Mouse (Mus musculus) neural tube, embryonic 13.5 days (tissue): ENCODE measurements at regions not wholly inside any gene's neighbourhood (a gene's known extent, or its start where the extent isn't known, plus 50 kb on each side); places are given as distances from the start of the nearest gene placed in this dataset.
A peak's percentile ranks its signal among the peaks of the same experiment; 100 is the strongest.

ENCODE experiments used
- ATAC-seq: fragments of 200-750 bp; cut with Nextera tagmentation; 2 replicates; pipeline ENCODE4 v1.8.0; 2017; ENCODE audit warnings: low read depth, mild to moderate bottlenecking, moderate TSS enrichment, moderate library complexity
- H3K27ac ChIP-seq: fragments of 300-500 bp; sonication (generic); replicated peaks from 2 replicates; pipeline ENCODE4 v1.5.1; 2015; ENCODE audit warnings: moderate library complexity, mild to moderate bottlenecking, inconsistent platforms
- H3K27me3 ChIP-seq: fragments of 300-500 bp; sonication (generic); 2 replicates; pipeline ENCODE4 v1.6.1; 2015; ENCODE audit warnings: mild to moderate bottlenecking, inconsistent platforms
- H3K36me3 ChIP-seq: fragments of 300-500 bp; sonication (generic); 2 replicates; pipeline ENCODE4 v1.6.1; 2015; ENCODE audit warnings: mild to moderate bottlenecking, inconsistent platforms
- H3K4me1 ChIP-seq: fragments of 300-500 bp; sonication (generic); replicated peaks from 2 replicates; pipeline ENCODE4 v1.6.1; 2015; ENCODE audit warnings: inconsistent platforms
- H3K4me2 ChIP-seq: fragments of 300-500 bp; sonication (generic); 2 replicates; pipeline ENCODE4 v1.6.1; 2015; ENCODE audit warnings: inconsistent platforms, mild to moderate bottlenecking, moderate library complexity
- H3K4me3 ChIP-seq: fragments of 300-500 bp; sonication (generic); 2 replicates; pipeline ENCODE4 v1.5.1; 2015; ENCODE audit warnings: mild to moderate bottlenecking, inconsistent platforms
- H3K9ac ChIP-seq: fragments of 300-500 bp; sonication (generic); 2 replicates; pipeline ENCODE4 v1.6.1; 2015; ENCODE audit warnings: moderate library complexity, mild to moderate bottlenecking, inconsistent platforms
- H3K9me3 ChIP-seq: fragments of 300-500 bp; sonication (generic); 2 replicates; pipeline ENCODE4 v1.6.1; 2016; ENCODE audit warnings: inconsistent platforms
- WGBS: fragments of 180-500 bp; shearing (Covaris S2); methylation state at CpG from one replicate; pipeline ENCODE4 v1.1.7; 2015; 5-methylcytosine and 5-hydroxymethylcytosine counted together

DNA sequence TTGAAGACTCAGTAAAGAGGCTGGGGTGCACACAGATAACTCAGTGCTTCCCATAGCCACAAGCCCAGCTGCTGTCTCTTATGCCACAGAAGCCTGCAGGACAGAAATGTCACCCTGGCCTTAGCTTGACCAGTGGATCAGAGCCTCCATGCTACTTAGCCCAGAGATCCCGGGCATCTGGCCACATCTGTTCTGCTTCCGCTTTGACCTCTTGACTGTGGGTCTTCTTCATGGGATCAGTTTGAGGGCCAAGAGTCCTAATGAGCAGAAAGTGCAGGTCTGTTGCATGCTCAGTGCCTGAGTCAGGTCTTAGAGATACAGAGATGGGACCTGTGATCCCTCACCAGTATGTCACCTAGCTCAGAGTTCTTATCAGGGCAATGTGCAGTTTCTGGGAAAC lies 85.5 kb upstream of the Twist2 start:
- Histone ChIP-seq H3K4me3 (no peak overlapping the region), H3K36me3 (no peaks in the 10 kb centered on the region), H3K9ac (no peak overlapping the region), H3K27me3 (no peaks in the 10 kb centered on the region), H3K4me1 (no peaks in the 10 kb centered on the region), H3K27ac (no peak overlapping the region), H3K4me2 (no peak overlapping the region), H3K9me3 (no peaks in the 10 kb centered on the region)
- ATAC-seq = no peak
- 93% methylated on average over 2 of the region's 2 CpGs for WGBS

DNA sequence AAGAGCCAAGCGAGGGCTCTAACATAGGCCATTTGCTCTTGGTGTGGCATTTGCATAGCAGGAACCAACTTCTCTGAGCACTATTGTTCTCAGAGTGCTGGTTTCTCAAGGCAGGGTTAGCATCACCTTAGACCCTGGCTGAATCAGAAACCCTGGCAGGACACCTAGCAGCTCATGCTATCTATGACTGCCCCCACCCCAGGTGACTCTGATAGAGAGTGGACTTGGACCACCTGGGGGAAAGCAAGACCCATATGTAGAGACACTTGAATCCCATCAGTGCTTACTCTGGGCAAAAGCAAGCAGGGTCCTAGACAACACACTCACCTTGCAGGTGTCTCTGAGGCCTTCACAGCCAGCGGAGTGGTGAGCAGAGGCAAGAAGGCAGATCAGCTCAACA lies 84.4 kb upstream of the Twist2 start:
- Histone ChIP-seq H3K9me3 (no peaks in the 10 kb centered on the region), H3K27me3 (no peaks in the 10 kb centered on the region), H3K4me3 (no peak overlapping the region), H3K27ac (no peak overlapping the region), H3K4me2 (no peak overlapping the region), H3K4me1 (no peaks in the 10 kb centered on the region), H3K36me3 (no peaks in the 10 kb centered on the region), H3K9ac (no peak overlapping the region)
- no peak for ATAC-seq
- 93% methylated on average over 2 of the region's 2 CpGs for WGBS

DNA sequence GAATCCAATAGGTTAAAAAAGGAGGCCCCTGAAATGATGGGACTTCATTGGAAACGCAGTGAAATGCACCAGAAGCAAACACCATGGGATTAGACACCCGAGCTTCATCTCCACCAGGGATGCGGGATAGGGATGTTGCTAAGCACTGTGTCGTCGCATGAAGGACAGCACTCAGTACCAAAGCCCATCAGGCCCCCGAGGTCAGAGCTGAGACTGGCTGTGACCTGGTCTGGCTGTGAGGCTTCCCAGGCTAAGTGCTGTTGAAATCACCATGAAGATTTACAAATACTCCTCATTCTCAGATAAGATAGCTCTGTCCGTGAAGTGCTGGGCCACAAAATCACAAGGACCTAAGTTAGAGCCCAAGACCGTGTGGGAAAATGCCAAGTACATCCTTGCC lies 83.3 kb upstream of the Twist2 start:
- no peak overlapping the region for H3K9ac ChIP-seq
- no peaks in the 10 kb centered on the region for H3K36me3 ChIP-seq
- no peaks in the 10 kb centered on the region for H3K4me1 ChIP-seq
- H3K9me3 ChIP-seq = no peaks in the 10 kb centered on the region
- no peak overlapping the region for H3K4me3 ChIP-seq
- no peak overlapping the region for H3K27ac ChIP-seq
- WGBS = 80% methylated on average over 8 of the region's 8 CpGs
- H3K4me2 ChIP-seq = no peak overlapping the region
- H3K27me3 ChIP-seq = no peaks in the 10 kb centered on the region
- no peak for ATAC-seq

DNA sequence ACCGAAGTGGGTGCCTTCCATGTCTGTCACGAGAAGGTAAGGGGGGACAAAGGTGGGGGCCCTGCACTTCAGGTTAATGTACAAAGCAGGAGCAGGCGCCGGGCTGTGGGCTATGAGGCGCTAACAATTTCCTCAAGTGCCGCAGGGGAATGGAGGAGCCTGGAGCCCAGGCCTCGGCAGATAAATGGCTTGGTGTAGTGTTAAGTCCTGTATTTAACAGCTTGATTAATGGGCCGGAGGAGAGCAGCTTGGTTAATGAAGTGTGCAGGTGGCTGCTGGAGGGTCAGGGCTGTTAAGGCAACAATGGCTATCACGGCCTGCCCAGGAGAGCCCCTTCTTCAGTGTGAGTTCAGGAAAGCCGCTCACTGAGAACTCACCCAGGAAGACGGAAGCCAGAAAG lies 72.0 kb upstream of the Twist2 start:
- no peak for ATAC-seq
- peaks cover 26% of the 10 kb centered on the region for H3K4me1 ChIP-seq

DNA sequence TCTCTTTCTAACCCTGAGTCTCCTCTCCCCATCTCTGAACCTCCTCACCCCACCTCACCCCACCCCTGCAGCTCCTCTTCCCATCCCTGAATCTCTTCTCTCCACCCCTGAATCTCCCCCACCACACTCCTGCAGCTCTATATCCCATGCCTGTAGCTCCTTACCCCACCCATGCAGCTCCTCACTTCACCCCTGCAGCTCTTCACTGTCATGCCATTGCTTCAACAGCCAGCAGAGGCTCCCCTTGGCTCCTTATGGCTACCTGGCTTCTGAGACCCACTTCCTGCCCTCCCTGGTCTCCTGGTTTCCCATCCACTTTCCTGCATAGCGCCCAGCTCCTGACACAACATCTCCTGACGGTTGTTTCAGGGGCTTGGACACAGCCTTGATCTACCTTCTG lies 71.0 kb upstream of the Twist2 start:
- no peak for ATAC-seq
- Histone ChIP-seq H3K27me3 (peaks cover 58% of the 10 kb centered on the region), H3K36me3 (no peaks in the 10 kb centered on the region), H3K4me1 (peaks cover 26% of the 10 kb centered on the region), H3K9ac (no peak overlapping the region), H3K27ac (no peak overlapping the region), H3K4me2 (no peak overlapping the region), H3K4me3 (no peak overlapping the region), H3K9me3 (no peaks in the 10 kb centered on the region)
- WGBS = 87% methylated on average over 2 of the region's 2 CpGs

More for the DNA sequence above, 72.0 kb upstream of the Twist2 start:
- no peak overlapping the region for H3K27ac ChIP-seq
- peaks cover 49% of the 10 kb centered on the region for H3K27me3 ChIP-seq
- H3K4me2 ChIP-seq = no peak overlapping the region
- 29% methylated on average over 11 of the region's 11 CpGs for WGBS
- H3K4me3 ChIP-seq = no peak overlapping the region
- no peaks in the 10 kb centered on the region for H3K9me3 ChIP-seq
- no peak overlapping the region for H3K9ac ChIP-seq
- H3K36me3 ChIP-seq = no peaks in the 10 kb centered on the region

DNA sequence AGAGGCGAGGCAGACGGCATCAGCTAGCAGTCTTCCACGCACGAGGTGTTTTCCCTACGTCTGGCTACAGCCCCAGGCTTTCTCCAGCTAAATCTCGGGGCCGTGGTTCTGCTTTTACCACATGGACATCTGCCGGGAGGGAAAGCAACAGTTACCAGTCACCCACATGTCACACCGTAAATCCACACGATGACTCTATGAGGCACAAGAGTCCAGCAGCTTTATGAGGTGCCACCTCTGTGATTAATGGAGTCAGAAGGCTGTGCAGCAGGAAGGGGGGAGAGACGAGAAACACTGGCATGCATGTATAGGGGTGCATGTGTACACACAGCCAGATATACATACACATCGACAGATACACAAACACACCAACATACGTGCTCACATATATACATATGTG lies 69.6 kb upstream of the Twist2 start:
- Histone ChIP-seq H3K36me3 (no peaks in the 10 kb centered on the region), H3K9ac (no peak overlapping the region), H3K27ac (no peak overlapping the region), H3K4me1 (peaks cover 26% of the 10 kb centered on the region), H3K9me3 (no peaks in the 10 kb centered on the region), H3K27me3 (peaks cover 69% of the 10 kb centered on the region), H3K4me2 (no peak overlapping the region), H3K4me3 (no peak overlapping the region)
- 29% methylated on average over 13 of the region's 13 CpGs for WGBS
- ATAC-seq = peak; percentile 40; the same call in 1 of the 2 replicates

DNA sequence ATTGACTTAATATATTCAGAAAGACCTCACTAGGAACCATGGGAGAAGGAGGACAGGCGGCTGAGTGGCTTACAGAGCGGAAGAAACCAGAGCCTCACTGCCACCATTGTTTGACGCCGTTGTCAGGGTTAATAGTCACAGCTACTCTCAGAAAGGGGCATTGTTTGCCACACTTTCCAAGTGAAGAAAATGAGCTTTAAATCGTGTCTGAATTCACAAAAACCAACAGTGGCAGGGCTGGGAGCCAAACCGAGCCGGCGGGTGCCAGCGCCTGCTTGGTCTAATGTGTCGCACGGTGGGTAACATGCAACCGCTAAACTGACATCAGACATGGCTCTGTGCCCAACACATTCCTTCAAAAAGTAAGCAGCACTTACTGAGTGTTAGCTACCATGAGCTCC lies 68.8 kb upstream of the Twist2 start:
- Histone ChIP-seq H3K4me2 (peak overlapping the region; percentile 35), H3K27me3 (peaks cover 69% of the 10 kb centered on the region), H3K36me3 (no peaks in the 10 kb centered on the region), H3K9me3 (no peaks in the 10 kb centered on the region), H3K9ac (no peak overlapping the region), H3K4me3 (no peak overlapping the region), H3K27ac (no peak overlapping the region), H3K4me1 (peaks cover 26% of the 10 kb centered on the region)
- 21% methylated on average over 12 of the region's 12 CpGs for WGBS
- no peak; the same call in 1 of the 2 replicates for ATAC-seq

DNA sequence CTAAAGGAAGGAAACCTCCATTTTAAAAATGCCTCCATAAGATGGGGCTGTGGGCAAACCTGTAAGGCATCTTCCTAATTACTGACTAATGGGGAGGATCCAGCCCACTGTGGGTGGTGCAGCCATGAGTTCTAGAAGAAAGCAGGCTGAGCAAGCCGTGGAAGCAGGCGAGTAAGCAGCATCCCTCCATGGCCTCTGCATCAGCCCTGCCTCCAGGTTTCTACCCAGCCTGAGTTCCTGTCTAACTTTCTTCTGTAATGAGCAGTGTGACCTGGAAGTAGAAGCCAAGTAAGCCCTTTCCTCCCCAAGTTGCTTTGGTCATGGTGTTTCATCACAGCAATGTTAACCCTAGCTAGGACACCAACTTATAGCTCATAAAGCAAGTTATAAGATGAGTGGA lies 66.5 kb upstream of the Twist2 start:
- peaks cover 61% of the 10 kb centered on the region for H3K27me3 ChIP-seq
- ATAC-seq = no peak
- H3K9ac ChIP-seq = no peak overlapping the region
- H3K4me1 ChIP-seq = peaks cover 21% of the 10 kb centered on the region
- no peak overlapping the region for H3K4me2 ChIP-seq
- no peaks in the 10 kb centered on the region for H3K9me3 ChIP-seq
- H3K27ac ChIP-seq = no peak overlapping the region
- H3K4me3 ChIP-seq = no peak overlapping the region
- no peaks in the 10 kb centered on the region for H3K36me3 ChIP-seq
- 94% methylated on average over 2 of the region's 2 CpGs for WGBS

DNA sequence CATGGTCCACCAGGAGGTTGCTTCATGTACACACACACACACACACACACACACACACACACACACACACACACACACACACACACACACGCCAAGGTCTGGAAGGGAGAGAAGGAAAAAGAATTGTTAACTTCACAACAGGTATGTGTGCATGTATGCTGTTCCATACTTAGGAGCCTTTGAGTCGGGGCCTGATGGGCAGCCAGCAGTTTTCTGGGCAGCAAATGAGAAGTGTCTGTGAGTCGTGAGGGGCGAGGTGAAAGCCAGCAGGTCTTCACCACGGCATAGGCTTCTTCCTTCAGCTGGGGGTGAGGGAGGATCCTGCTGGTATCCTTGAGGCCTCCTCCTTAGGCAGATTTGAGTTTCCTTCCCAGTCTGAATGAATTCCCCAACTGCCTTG lies 65.8 kb upstream of the Twist2 start:
- Histone ChIP-seq H3K4me1 (peaks cover 21% of the 10 kb centered on the region), H3K27me3 (peaks cover 54% of the 10 kb centered on the region), H3K4me3 (no peak overlapping the region), H3K27ac (no peak overlapping the region), H3K9me3 (no peaks in the 10 kb centered on the region), H3K4me2 (no peak overlapping the region), H3K9ac (no peak overlapping the region), H3K36me3 (no peaks in the 10 kb centered on the region)
- ATAC-seq = no peak
- 74% methylated on average over 4 of the region's 5 CpGs for WGBS

DNA sequence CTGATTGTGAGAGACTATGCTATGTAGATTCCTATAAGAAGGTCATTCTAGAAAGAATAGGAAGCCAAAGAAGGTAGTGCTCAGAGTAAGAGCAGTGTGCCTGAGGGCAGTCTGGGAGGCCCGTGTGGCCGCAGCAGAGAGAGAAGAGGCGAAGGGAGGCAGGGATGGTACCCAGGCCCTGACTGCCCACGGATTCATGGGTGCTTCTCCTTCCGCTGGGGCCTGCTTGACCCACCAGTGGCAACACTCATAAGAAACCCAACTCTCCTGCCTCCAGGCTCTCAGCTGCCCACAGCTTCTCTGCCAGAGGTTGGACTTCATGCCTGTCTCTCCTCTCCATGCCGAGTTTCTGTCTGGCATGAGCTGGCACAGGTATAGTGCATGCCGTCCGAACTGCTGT lies 60.6 kb upstream of the Twist2 start:
- H3K4me3 ChIP-seq = no peak overlapping the region
- H3K4me1 ChIP-seq = no peaks in the 10 kb centered on the region
- no peaks in the 10 kb centered on the region for H3K9me3 ChIP-seq
- no peak overlapping the region for H3K27ac ChIP-seq
- no peak for ATAC-seq
- H3K36me3 ChIP-seq = no peaks in the 10 kb centered on the region
- H3K4me2 ChIP-seq = no peak overlapping the region
- no peak overlapping the region for H3K9ac ChIP-seq
- 91% methylated on average over 8 of the region's 8 CpGs for WGBS
- peaks cover 29% of the 10 kb centered on the region for H3K27me3 ChIP-seq

DNA sequence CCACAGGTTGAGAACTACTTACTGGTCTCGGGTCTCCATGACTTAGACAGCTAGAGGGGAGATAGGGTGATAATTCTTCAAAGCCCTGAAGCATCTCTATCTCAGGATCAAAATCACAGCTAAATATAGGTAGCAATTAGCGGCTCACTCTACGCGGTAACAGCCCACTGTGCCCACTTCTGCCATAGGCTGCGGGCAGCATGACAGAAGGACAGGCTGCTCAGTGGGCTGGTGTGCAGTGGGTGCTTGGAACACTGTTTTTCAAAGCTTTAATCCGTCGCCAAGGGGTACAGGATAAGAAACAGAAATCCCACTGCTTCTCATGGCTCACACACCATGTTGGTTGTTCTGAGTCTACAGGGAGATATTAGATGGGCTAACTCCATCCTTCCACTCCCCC lies 59.2 kb upstream of the Twist2 start:
- Histone ChIP-seq H3K4me1 (no peaks in the 10 kb centered on the region), H3K4me3 (no peak overlapping the region), H3K36me3 (no peaks in the 10 kb centered on the region), H3K9me3 (no peaks in the 10 kb centered on the region), H3K4me2 (no peak overlapping the region), H3K9ac (no peak overlapping the region), H3K27me3 (peaks cover 22% of the 10 kb centered on the region), H3K27ac (no peak overlapping the region)
- ATAC-seq = no peak
- 89% methylated on average over 7 of the region's 7 CpGs for WGBS

DNA sequence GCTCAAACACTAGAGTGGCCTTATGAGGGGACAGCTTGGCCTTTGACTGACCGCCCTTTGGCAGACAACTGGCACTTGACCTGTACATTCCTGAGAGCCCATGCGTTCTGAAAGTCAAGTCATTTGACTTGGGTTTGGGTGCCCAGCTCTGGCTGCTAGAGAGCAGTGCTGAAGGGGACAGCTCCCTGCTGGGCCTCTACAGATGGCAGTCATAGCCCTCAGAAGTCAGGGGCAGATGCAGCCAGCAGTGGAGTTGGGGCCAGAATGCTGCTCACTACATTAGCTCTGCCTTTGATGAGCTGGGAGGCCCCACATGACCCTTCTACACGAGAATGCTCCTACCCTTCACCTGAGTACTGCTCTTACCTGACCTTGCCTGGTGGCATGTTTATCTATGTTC lies 58.3 kb upstream of the Twist2 start:
- no peak for ATAC-seq
- WGBS = 58% methylated on average over 3 of the region's 3 CpGs
- H3K9ac ChIP-seq = no peak overlapping the region

DNA sequence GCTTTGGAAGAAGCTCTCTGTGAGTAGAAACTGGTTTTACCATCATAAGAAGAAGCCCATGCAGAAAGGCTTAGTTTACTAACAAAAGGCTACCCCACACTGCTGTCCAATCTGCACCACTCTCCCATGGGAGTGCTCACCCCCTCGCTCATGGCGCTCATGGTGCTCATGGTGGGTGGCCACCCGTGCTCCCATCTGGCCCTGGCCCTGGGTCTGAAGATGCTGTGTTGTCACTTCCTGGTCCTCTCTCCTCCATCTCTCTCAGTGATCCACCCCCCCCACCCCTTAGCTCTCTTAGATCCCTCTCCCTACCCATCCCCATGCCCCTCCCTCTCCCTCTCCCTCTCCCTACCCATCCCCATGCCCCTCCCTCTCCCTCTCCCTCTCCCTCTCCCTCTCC lies 57.2 kb upstream of the Twist2 start:
- Histone ChIP-seq H3K36me3 (no peaks in the 10 kb centered on the region), H3K4me1 (no peaks in the 10 kb centered on the region; the same call in 1 of the 2 replicates), H3K4me3 (no peak overlapping the region), H3K9ac (no peak overlapping the region), H3K27me3 (peaks cover 23% of the 10 kb centered on the region; the same call in 1 of the 2 replicates), H3K9me3 (no peaks in the 10 kb centered on the region), H3K4me2 (no peak overlapping the region), H3K27ac (no peak overlapping the region)
- no peak for ATAC-seq
- whole genome bisulfite sequencing = 93% methylated on average over 3 of the region's 3 CpGs

More for the DNA sequence above, 58.3 kb upstream of the Twist2 start:
- Histone ChIP-seq H3K36me3 (no peaks in the 10 kb centered on the region), H3K4me1 (no peaks in the 10 kb centered on the region; the same call in 1 of the 2 replicates), H3K4me3 (no peak overlapping the region), H3K27ac (no peak overlapping the region), H3K27me3 (peaks cover 22% of the 10 kb centered on the region), H3K9me3 (no peaks in the 10 kb centered on the region), H3K4me2 (no peak overlapping the region)
